Mouse (Mus musculus) liver, embryonic 14.5 days (tissue): ENCODE data around the gene Slc6a11.

Experiments
- CTCF ChIP-seq: IDR thresholded peaks from 2 replicates; pipeline ENCODE4 v1.5.1; 2016; ENCODE audit warnings: antibody characterized with exemption, low read depth, control low read depth
- EP300 ChIP-seq: IDR thresholded peaks from 2 replicates; pipeline ENCODE4 v1.6.1; 2016; ENCODE audit warnings: antibody characterized with exemption, low read depth

- no peak for TF ChIP-seq CTCF
- no peak for TF ChIP-seq EP300
These were observed 5.5 kb upstream of the Slc6a11 start for GRCm38 (mm10) chr6:114125530-114125929.
